ENCODE assay signal across 21 mouse cellular contexts in the genomic region with DNA sequence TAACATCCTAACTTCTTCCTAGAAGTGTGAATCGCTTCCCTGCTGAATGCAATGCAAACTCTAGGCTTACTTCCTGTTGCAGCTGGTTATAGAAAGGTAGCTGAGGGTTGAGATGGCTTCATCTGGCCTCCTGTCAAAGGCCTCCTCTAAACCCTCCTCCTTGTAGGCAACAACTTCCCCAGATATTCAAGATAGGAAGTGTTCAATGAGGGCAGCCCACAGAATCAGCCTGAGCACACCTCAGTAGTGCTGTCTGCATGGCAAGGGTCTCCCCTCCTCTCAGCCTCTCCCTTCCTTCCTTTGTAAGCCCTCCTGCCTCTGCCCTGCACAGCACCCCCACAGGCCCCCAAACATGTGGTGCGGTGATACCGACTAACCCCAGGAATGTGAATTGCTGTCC. TPM values are rescaled to one million over a fixed set of nuclear protein-coding genes. Genes with fewer than 3 reads are reported as not detected.
"Had no signal": no experiment of that assay in that cellular context is flagged by ENCODE, and none has a peak within 500 bp of the region (broad histone marks: within the 10 kb centered on the region; RNA-seq: fewer than 3 reads in every experiment).

No protein-coding gene starts in this region.

- DNase-seq: kidney, adult 18-20 months; kidney, adult 9 months; kidney, postnatal 14 days; kidney, postnatal 4 days; left cerebral cortex, postnatal 4 days; lung, adult 18-20 months; lung, postnatal 14 days; lung, postnatal 4 days; midbrain, embryonic 14.5 days; right cerebral cortex, adult 18-20 months; right cerebral cortex, postnatal 14 days; right cerebral cortex, postnatal 4 days had no signal

- H3K27me3 ChIP-seq: limb, embryonic 15.5 days; liver, embryonic 15.5 days had no signal

- H3K27ac ChIP-seq: limb, embryonic 12.5 days; limb, embryonic 15.5 days; liver, embryonic 15.5 days; stomach, postnatal 0 days had no signal

- H3K9me3 ChIP-seq: limb, embryonic 12.5 days; limb, embryonic 15.5 days; liver, embryonic 15.5 days had no signal

- H3K4me1 ChIP-seq: limb, embryonic 15.5 days had no signal

- H3K4me3 ChIP-seq: limb, embryonic 12.5 days; limb, embryonic 15.5 days; liver, embryonic 15.5 days had no signal

RNA-seq across cellular contexts. Expression of gene Gsg1, which starts 18.4 kb away (rescaled TPM):
- total RNA-seq: layer of hippocampus, adult 18-20 months; left cerebral cortex, adult 8-10 months; left cerebral cortex, postnatal 14 days; left cerebral cortex, postnatal 4 days; megakaryocyte progenitor cell, adult 5-6 weeks; megakaryocyte-erythroid progenitor cell, adult 5-6 weeks had no signal
